In genomic region chr6:128804823-128805640, GRCm38 (mm10) we compare ENCODE assay signal across 9 mouse cellular contexts. TPM values are rescaled to one million over a fixed set of nuclear protein-coding genes. Genes with fewer than 3 reads are reported as not detected.
DNase-seq lines count a peak whose midpoint lies in the region; ATAC-seq and TF ChIP-seq lines count a peak whose summit lies in the region.
"Not testable (repeated sequence)": the region's sequence is repeated elsewhere in the genome, so short reads cannot be mapped to it uniquely, and the experiment has no call there.
"Had no signal": no experiment of that assay in that cellular context is flagged by ENCODE, and none has a peak within 500 bp of the region (broad histone marks: within the 10 kb centered on the region; RNA-seq: fewer than 3 reads in every experiment).

No protein-coding gene starts in this region.

- DNase-seq in A20 (ENCODE audit: low read depth, low spot score) = peak; percentile 82
- peak; percentile 77 for DNase-seq in adrenal gland, postnatal 14 days
- peak; percentile 74 for DNase-seq in embryonic facial prominence, embryonic 11.5 days (ENCODE audit: low spot score)
- peak; percentile 48 for DNase-seq in heart, adult 8-10 months (ENCODE audit: low spot score)
- DNase-seq in kidney, adult 2 months = peak; percentile 70
- DNase-seq in liver, embryonic 14.5 days (ENCODE audit: low read depth in 3 of 3, low spot score in 3 of 3) = peak in 1 of 3 experiments; percentile 46
- peak; percentile 72 to 75 for DNase-seq in natural killer cell, adult 2 months (ENCODE audit: low spot score in 2 of 2)
- peak; percentile 89 for DNase-seq in splenic B cell, adult 2 months (ENCODE audit: low read depth, low spot score)

- peak; percentile 27; the same call in 1 of the 2 replicates for ATAC-seq in embryonic facial prominence, embryonic 11.5 days (replicated peaks; ENCODE audit: insufficient number of reproducible peaks, low FRiP score, low TSS enrichment, low read depth)
- not testable (repeated sequence) for ATAC-seq in liver, embryonic 14.5 days (ENCODE audit: insufficient read depth)

- not testable (repeated sequence) for H3K27me3 ChIP-seq in embryonic facial prominence, embryonic 11.5 days (ENCODE audit: control insufficient read depth, insufficient read depth, low read length); kidney, adult 2 months (replicated peaks; ENCODE audit: control insufficient read depth, insufficient read depth, low read length); liver, embryonic 14.5 days (ENCODE audit: control insufficient read depth, insufficient read depth, low read length); splenic B cell, adult 2 months (ENCODE audit: control insufficient read depth, insufficient read depth, low read length, poor library complexity, severe bottlenecking)

- not testable (repeated sequence) for H3K9ac ChIP-seq in embryonic facial prominence, embryonic 11.5 days (replicated peaks; ENCODE audit: low read length); liver, embryonic 14.5 days (replicated peaks)

- H3K27ac ChIP-seq in embryonic facial prominence, embryonic 11.5 days (replicated peaks; ENCODE audit: low read depth, low read length); kidney, adult 2 months (ENCODE audit: insufficient read depth, low read depth, low read length); liver, embryonic 14.5 days: not testable (repeated sequence)

- TF ChIP-seq EP300 in liver, embryonic 14.5 days (IDR thresholded peaks at IDR 0.05; ENCODE audit: low read depth) = not testable (repeated sequence)

- H3K4me1 ChIP-seq in embryonic facial prominence, embryonic 11.5 days (ENCODE audit: control insufficient read depth, insufficient read depth, low read length); kidney, adult 2 months (ENCODE audit: control insufficient read depth, insufficient read depth, low read length); liver, embryonic 14.5 days (replicated peaks; ENCODE audit: control insufficient read depth in 2 of 2, insufficient read depth in 2 of 2, low read length in 1 of 2): not testable (repeated sequence)

- not testable (repeated sequence) for H3K9me3 ChIP-seq in embryonic facial prominence, embryonic 11.5 days (replicated peaks; ENCODE audit: control insufficient read depth, low read length); liver, embryonic 14.5 days (ENCODE audit: control insufficient read depth, low read length)

- not testable (repeated sequence) for TF ChIP-seq POLR2A in kidney, adult 2 months (IDR thresholded peaks at IDR 0.05; ENCODE audit: low read depth, low read length)

- 68% methylated on average over 7 of the region's 7 CpGs for WGBS in embryonic facial prominence, embryonic 11.5 days
- WGBS in kidney, adult 2 months = 66% methylated on average over 7 of the region's 7 CpGs
- WGBS in liver, embryonic 14.5 days (ENCODE audit: insufficient replicate concordance) = 61% methylated on average over 7 of the region's 7 CpGs

- H3K4me3 ChIP-seq in embryonic facial prominence, embryonic 11.5 days (ENCODE audit: low read depth, low read length); kidney, adult 2 months (ENCODE audit: insufficient read depth, low read depth, low read length); liver, embryonic 14.5 days (ENCODE audit: insufficient read depth in 1 of 2, low read depth in 2 of 2, low read length in 2 of 2): not testable (repeated sequence)

- H3K36me3 ChIP-seq in embryonic facial prominence, embryonic 11.5 days (replicated peaks; ENCODE audit: control insufficient read depth, insufficient read depth, low read depth, low read length); kidney, adult 2 months (ENCODE audit: control insufficient read depth, insufficient read depth, low read length); liver, embryonic 14.5 days (replicated peaks; ENCODE audit: control insufficient read depth, insufficient read depth, low read depth); splenic B cell, adult 2 months (ENCODE audit: control insufficient read depth, insufficient read depth, low read length, poor library complexity, severe bottlenecking): not testable (repeated sequence)

- not testable (repeated sequence) for H3K4me2 ChIP-seq in embryonic facial prominence, embryonic 11.5 days (ENCODE audit: low read depth, low read length); liver, embryonic 14.5 days (ENCODE audit: low read depth)

- TF ChIP-seq CTCF in kidney, adult 2 months (conservative IDR thresholded peaks at IDR 0.05; ENCODE audit: insufficient read depth, insufficient read length, low read depth, low read length) = peak; percentile 58
- TF ChIP-seq CTCF in liver, embryonic 14.5 days (IDR thresholded peaks at IDR 0.05; ENCODE audit: low read depth) = peak; percentile 71

RNA-seq across cellular contexts. Expression of gene Klrb1c, which starts 16.0 kb away (rescaled TPM):
- total RNA-seq in adrenal gland, postnatal 14 days (2021) = 0.30 and 0.68 TPM in 2 replicates
- 0.17 TPM in 1 of 2 replicates, not detected in the other for polyA plus RNA-seq in embryonic facial prominence, embryonic 11.5 days (2014; fragmentation: Nextera tagmentation; extraction: Ambion mirVana)
- under 1 TPM in 3 of 4 experiments, not detected in 1; 0.14 to 0.32 (median 0.31) TPM for total RNA-seq in heart, adult 8-10 months (2022)
- 0.15 and 0.31 TPM in 2 replicates for polyA plus RNA-seq in kidney, adult 2 months (2012; rRNA removed)
- 0.04 and 0.09 TPM in 2 replicates for polyA plus RNA-seq in liver, embryonic 14.5 days (2012; rRNA removed)
- 0.09 and 0.25 TPM in 2 replicates for polyA plus RNA-seq in liver, embryonic 14.5 days (2014; fragmentation: Nextera tagmentation; extraction: Ambion mirVana)
- total RNA-seq: layer of hippocampus, postnatal 36 days had no signal

RNA-seq across cellular contexts. Expression of gene Gm44511, which starts 21.1 kb away (rescaled TPM):
- total RNA-seq in adrenal gland, postnatal 14 days (2021) = not detected in 2 replicates
- not detected in 2 replicates for polyA plus RNA-seq in embryonic facial prominence, embryonic 11.5 days (2014; fragmentation: Nextera tagmentation; extraction: Ambion mirVana)
- not detected for total RNA-seq in heart, adult 8-10 months (2022)
- 0.23 TPM in 1 of 2 replicates, not detected in the other for polyA plus RNA-seq in kidney, adult 2 months (2012; rRNA removed)
- not detected in 2 replicates for polyA plus RNA-seq in liver, embryonic 14.5 days (2012; rRNA removed)
- not detected in 2 replicates for polyA plus RNA-seq in liver, embryonic 14.5 days (2014; fragmentation: Nextera tagmentation; extraction: Ambion mirVana)
- total RNA-seq: layer of hippocampus, postnatal 36 days had no signal

RNA-seq across cellular contexts. Expression of gene Klrb1b, which starts 21.1 kb away (rescaled TPM):
- total RNA-seq in adrenal gland, postnatal 14 days (2021) = 1.5 TPM in 1 of 2 replicates, not detected in the other
- not detected in 2 replicates for polyA plus RNA-seq in embryonic facial prominence, embryonic 11.5 days (2014; fragmentation: Nextera tagmentation; extraction: Ambion mirVana)
- not detected for total RNA-seq in heart, adult 8-10 months (2022)
- 0.03 and 0.11 TPM in 2 replicates for polyA plus RNA-seq in kidney, adult 2 months (2012; rRNA removed)
- 0.08 and 0.18 TPM in 2 replicates for polyA plus RNA-seq in liver, embryonic 14.5 days (2012; rRNA removed)
- 0.13 TPM in 1 of 2 replicates, not detected in the other for polyA plus RNA-seq in liver, embryonic 14.5 days (2014; fragmentation: Nextera tagmentation; extraction: Ambion mirVana)
- total RNA-seq: layer of hippocampus, postnatal 36 days had no signal
